Mouse (Mus musculus) mouse trophoblast stem cell (cell line): ENCODE data around the gene Ntmt1.

Source experiments
- in situ Hi-C, 2 experiments: fragments of 300-500 bp; cut with MseI, MboI; formaldehyde crosslinking; loops; 2 replicates in 1 of 2; 3 replicates in 1 of 2; pipeline ENCODE4 v1.15.1; 2025

The Ntmt1 gene

GRCm38 (mm10) chr2:30863574-30863973 lies 55.9 kb downstream of the Ntmt1 start:
- in situ Hi-C loops, result no loop called here

- in situ Hi-C loops, result no loop called here
Observed at GRCm38 (mm10) chr2:30864968-30865381, 57.3 kb downstream of the Ntmt1 start.

GRCm38 (mm10) chr2:30865426-30865825 lies 57.8 kb downstream of the Ntmt1 start:
- in situ Hi-C loops, result no loop called here

- in situ Hi-C loops, result no loop called here
Observed at GRCm38 (mm10) chr2:30870863-30871262, 63.2 kb downstream of the Ntmt1 start.
